11 mouse cellular contexts compared by ENCODE assay signal in the genomic region with DNA sequence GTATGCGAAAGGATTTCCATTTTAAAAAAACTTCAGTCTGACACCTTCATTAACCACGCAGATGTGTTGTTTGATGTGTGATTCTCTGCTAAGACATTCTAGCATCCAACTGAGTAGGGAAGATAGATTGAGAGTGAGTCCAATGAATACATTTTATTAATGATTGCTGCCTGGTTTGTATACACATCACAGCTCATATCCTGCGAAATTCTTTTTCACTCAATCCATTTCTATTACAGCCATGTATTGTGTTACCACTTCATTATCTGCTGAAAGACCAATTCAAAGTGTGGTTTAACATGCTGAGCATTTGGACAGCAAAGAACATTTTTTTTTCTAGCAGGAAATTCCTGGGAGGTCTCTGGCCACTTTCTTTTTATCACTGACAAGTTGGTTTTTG.
"Had no signal": no experiment of that assay in that cellular context is flagged by ENCODE, and none has a peak within 500 bp of the region (broad histone marks: within the 10 kb centered on the region; RNA-seq: fewer than 3 reads in every experiment).

No protein-coding gene starts in this region.

- ATAC-seq: intestine, embryonic 16.5 days had no signal

- H3K36me3 ChIP-seq: limb, embryonic 10.5 days; liver, embryonic 15.5 days; midbrain, embryonic 12.5 days; neural tube, embryonic 15.5 days had no signal

- H3K4me3 ChIP-seq: left cerebral cortex, adult 2 months; limb, embryonic 10.5 days; liver, embryonic 15.5 days; midbrain, embryonic 12.5 days; myocyte; neural tube, embryonic 15.5 days had no signal

- DNase-seq: kidney, adult 8-10 months; kidney, postnatal 25 days had no signal

- H3K9me3 ChIP-seq: limb, embryonic 10.5 days; liver, embryonic 15.5 days; midbrain, embryonic 12.5 days; neural tube, embryonic 15.5 days had no signal

- H3K27me3 ChIP-seq: liver, embryonic 15.5 days; midbrain, embryonic 12.5 days; neural tube, embryonic 15.5 days had no signal

- H3K9ac ChIP-seq: liver, embryonic 15.5 days; midbrain, embryonic 12.5 days; neural tube, embryonic 15.5 days had no signal

- H3K4me2 ChIP-seq: liver, embryonic 11.5 days; liver, embryonic 15.5 days; midbrain, embryonic 12.5 days; neural tube, embryonic 15.5 days had no signal

- H3K4me1 ChIP-seq: limb, embryonic 10.5 days; liver, embryonic 15.5 days; midbrain, embryonic 12.5 days; neural tube, embryonic 15.5 days had no signal

- H3K27ac ChIP-seq: left cerebral cortex, adult 2 months; limb, embryonic 10.5 days; liver, embryonic 15.5 days; midbrain, embryonic 12.5 days; neural tube, embryonic 15.5 days; stomach, postnatal 0 days had no signal
